Mouse (Mus musculus) C2C12 (cell line): ENCODE results near the gene Tex2. TPM values are rescaled to one million over a fixed set of nuclear protein-coding genes. Genes with fewer than 3 reads are reported as not detected.

Source experiments
- H3K27me3 ChIP-seq: one replicate; pipeline ENCODE4 v1.6.1; 2011; ENCODE audit not compliant: control insufficient read depth, insufficient read depth, insufficient read length
- H3K36me3 ChIP-seq: one replicate; pipeline ENCODE4 v1.6.1; 2011; ENCODE audit not compliant: control insufficient read depth, insufficient read depth
- H3K4me3 ChIP-seq: one replicate; pipeline ENCODE4 v1.5.1; 2011; ENCODE audit warnings: mild to moderate bottlenecking, control low read depth; ENCODE audit not compliant: poor library complexity, insufficient read depth, severe bottlenecking
- H3K79me2 ChIP-seq: one replicate; pipeline ENCODE4 v1.6.1; 2011; ENCODE audit not compliant: control insufficient read depth, insufficient read depth
- H3K79me3 ChIP-seq: one replicate; pipeline ENCODE4 v1.6.1; 2011; ENCODE audit warnings: low read depth, control low read depth
- H3ac ChIP-seq: one replicate; pipeline ENCODE3; 2011; ENCODE audit warnings: low read depth; ENCODE audit not compliant: control insufficient read depth, insufficient read length
- CEBPB ChIP-seq: IDR thresholded peaks from one replicate; pipeline ENCODE4 v1.6.1; 2011; ENCODE audit warnings: low read depth, mild to moderate bottlenecking, control low read depth, moderate library complexity
- CTCF ChIP-seq: IDR thresholded peaks from one replicate; pipeline ENCODE4 v1.5.1; 2011; ENCODE audit not compliant: control insufficient read depth, insufficient read depth, insufficient read length
- FOSL1 ChIP-seq: IDR thresholded peaks from one replicate; pipeline ENCODE4 v1.8.0; 2011; ENCODE audit warnings: mild to moderate bottlenecking, low read length; ENCODE audit not compliant: poor library complexity, insufficient read depth, severe bottlenecking
- MAX ChIP-seq: IDR thresholded peaks from one replicate; pipeline ENCODE4 v1.6.1; 2011; ENCODE audit warnings: mild to moderate bottlenecking, control low read depth
- MYOD1 ChIP-seq: IDR thresholded peaks from one replicate; pipeline ENCODE4 v1.6.1; 2011; ENCODE audit warnings: low read depth; ENCODE audit not compliant: control insufficient read depth, insufficient read length
- MYOG ChIP-seq: IDR thresholded peaks from one replicate; pipeline ENCODE4 v1.6.1; 2011; ENCODE audit not compliant: control insufficient read depth, insufficient read length; ENCODE audit errors: extremely low read depth
- USF1 ChIP-seq: IDR thresholded peaks from one replicate; pipeline ENCODE4 v1.6.1; 2011; ENCODE audit warnings: low read depth, mild to moderate bottlenecking, control low read depth, moderate library complexity
- polyA plus RNA-seq: library from polyadenylated mRNA; unstranded; fragments of >200 nt; fragmentation: generic; extraction: Trizol; gene quantifications from one replicate; pipeline ENCODE4 v1.2.1, GENCODE M21; 2012; ENCODE audit warnings: missing spikeins

Gene Tex2
- polyA plus RNA-seq, 1 experiment = 5.9 TPM

DNA sequence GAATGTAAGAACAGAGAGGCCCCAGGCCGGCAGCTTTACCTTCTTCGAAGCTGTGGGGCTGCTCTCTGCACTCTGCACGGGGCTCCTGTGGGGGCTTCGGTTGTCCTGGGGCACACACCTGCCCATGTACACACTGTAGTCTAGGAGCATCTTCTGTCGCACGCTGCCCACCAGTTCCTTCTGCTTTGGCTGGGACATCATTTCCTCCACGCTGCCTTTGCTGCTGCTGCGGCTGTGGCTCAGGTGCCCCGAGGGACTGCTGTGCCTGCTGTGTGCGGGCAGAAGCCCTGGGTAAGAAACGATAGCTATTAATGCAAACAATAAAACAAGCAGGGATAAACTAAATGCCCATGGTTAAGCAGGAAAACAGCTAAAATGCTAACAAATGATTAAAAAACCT lies 69.1 kb downstream of the Tex2 start:
- H3K79me2 ChIP-seq = no peaks in the 10 kb centered on the region
- peaks cover 13% of the 10 kb centered on the region for H3K36me3 ChIP-seq
- no peaks in the 10 kb centered on the region for H3K79me3 ChIP-seq
- H3ac ChIP-seq = no peak overlapping the region
- no peak overlapping the region for H3K4me3 ChIP-seq
- no peak for TF ChIP-seq MYOD1
- no peak for TF ChIP-seq FOSL1
- TF ChIP-seq MAX = no peak
- TF ChIP-seq CEBPB = no peak
- TF ChIP-seq CTCF = no peak
- TF ChIP-seq USF1 = no peak
- no peak for TF ChIP-seq MYOG
- no peaks in the 10 kb centered on the region for H3K27me3 ChIP-seq

- H3K4me3 ChIP-seq = no peak overlapping the region
- H3ac ChIP-seq = no peak overlapping the region
- no peaks in the 10 kb centered on the region for H3K79me2 ChIP-seq
- H3K27me3 ChIP-seq = no peaks in the 10 kb centered on the region
- TF ChIP-seq FOSL1 (no peak), MYOD1 (no peak), MAX (no peak), MYOG (no peak), USF1 (no peak), CTCF (no peak), CEBPB (no peak)
- H3K36me3 ChIP-seq = peaks cover 13% of the 10 kb centered on the region
- no peaks in the 10 kb centered on the region for H3K79me3 ChIP-seq
These were observed 70.2 kb downstream of the Tex2 start for GRCm38 (mm10) chr11:106543006-106543405.

DNA sequence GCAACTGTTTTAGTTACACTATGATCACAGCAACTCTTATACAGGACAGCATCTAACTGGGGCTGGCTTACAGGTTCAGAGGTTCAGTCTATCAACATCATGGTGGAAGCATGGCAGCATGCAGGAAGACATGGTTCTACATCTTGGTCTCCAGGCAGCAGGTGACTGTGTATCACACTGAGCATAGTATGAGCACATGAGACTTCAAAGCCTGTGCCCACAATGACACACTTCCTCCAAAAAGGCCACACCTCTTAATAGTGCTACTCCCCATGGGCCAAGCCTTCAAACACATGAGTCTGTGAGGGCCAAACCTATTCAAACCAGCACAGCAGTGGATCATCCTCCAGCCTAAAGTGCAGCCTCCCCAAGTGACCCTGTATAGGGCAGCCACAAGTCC lies 70.8 kb downstream of the Tex2 start:
- H3K79me2 ChIP-seq = no peaks in the 10 kb centered on the region
- H3K27me3 ChIP-seq = no peaks in the 10 kb centered on the region
- H3K36me3 ChIP-seq = peaks cover 11% of the 10 kb centered on the region
- TF ChIP-seq MAX = no peak
- TF ChIP-seq CTCF = no peak
- no peak for TF ChIP-seq USF1
- no peak for TF ChIP-seq MYOG
- TF ChIP-seq MYOD1 = no peak
- TF ChIP-seq CEBPB = no peak
- no peak for TF ChIP-seq FOSL1
- H3K4me3 ChIP-seq = no peak overlapping the region
- H3ac ChIP-seq = no peak overlapping the region
- no peaks in the 10 kb centered on the region for H3K79me3 ChIP-seq

GRCm38 (mm10) chr11:106540506-106541268 lies 72.5 kb downstream of the Tex2 start:
- H3K4me3 ChIP-seq = no peak overlapping the region
- no peak for TF ChIP-seq MAX
- no peak for TF ChIP-seq MYOD1
- H3K79me3 ChIP-seq = no peaks in the 10 kb centered on the region
- no peaks in the 10 kb centered on the region for H3K79me2 ChIP-seq
- H3K27me3 ChIP-seq = no peaks in the 10 kb centered on the region
- no peak overlapping the region for H3ac ChIP-seq
- H3K36me3 ChIP-seq = peaks cover 8% of the 10 kb centered on the region

DNA sequence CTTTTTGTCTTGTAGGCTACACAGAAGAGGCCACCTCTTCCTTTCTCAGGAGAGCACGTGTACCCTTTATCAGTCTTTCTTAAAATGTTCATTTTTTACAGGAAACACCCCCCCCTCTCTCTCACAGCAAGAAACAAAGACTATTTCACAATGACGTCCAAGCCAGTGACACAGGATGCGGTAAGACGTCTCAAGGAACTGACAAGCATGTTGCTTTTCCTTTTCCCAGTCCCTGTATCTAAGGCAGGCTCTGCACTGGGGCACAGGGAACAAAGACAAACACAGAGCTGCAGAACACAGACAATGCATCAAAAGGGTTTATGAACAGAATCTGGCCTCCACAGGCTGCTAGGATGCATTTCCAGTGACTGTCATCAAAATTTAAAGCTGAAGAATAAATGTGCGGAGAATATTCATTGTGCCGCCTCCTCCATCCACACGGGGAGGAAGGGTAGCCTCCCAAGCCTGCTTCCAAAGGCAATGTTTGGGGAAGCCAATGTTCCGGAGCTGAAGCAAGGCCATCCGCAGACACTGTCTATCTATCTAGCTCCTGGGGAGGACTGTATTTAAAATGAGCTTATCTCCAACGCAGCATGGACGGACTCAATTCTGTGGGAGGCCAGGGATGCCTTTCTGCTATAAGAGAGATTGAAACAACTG lies 76.8 kb downstream of the Tex2 start:
- no peak for TF ChIP-seq MYOG
- TF ChIP-seq CEBPB = no peak
- no peak for TF ChIP-seq MYOD1
- TF ChIP-seq FOSL1 = no peak
- no peak for TF ChIP-seq USF1
- no peak for TF ChIP-seq MAX
- TF ChIP-seq CTCF = no peak
- no peaks in the 10 kb centered on the region for H3K36me3 ChIP-seq
- no peak overlapping the region for H3K4me3 ChIP-seq
- H3K27me3 ChIP-seq = no peaks in the 10 kb centered on the region
- no peaks in the 10 kb centered on the region for H3K79me2 ChIP-seq
- H3K79me3 ChIP-seq = no peaks in the 10 kb centered on the region
- no peak overlapping the region for H3ac ChIP-seq

- no peaks in the 10 kb centered on the region for H3K79me3 ChIP-seq
- no peak overlapping the region for H3K4me3 ChIP-seq
- no peaks in the 10 kb centered on the region for H3K79me2 ChIP-seq
- no peaks in the 10 kb centered on the region for H3K36me3 ChIP-seq
- TF ChIP-seq MYOD1 (no peak), USF1 (no peak), CTCF (no peak), FOSL1 (no peak), MAX (no peak), CEBPB (no peak), MYOG (no peak)
- no peak overlapping the region for H3ac ChIP-seq
- H3K27me3 ChIP-seq = no peaks in the 10 kb centered on the region
These were observed 77.5 kb downstream of the Tex2 start for GRCm38 (mm10) chr11:106535660-106536252.
